In genomic region chr15:12766848-12767247, GRCm38 (mm10) we compare ENCODE assay signal across 34 mouse cellular contexts.
"Had no signal": no experiment of that assay in that cellular context is flagged by ENCODE, and none has a peak within 500 bp of the region (broad histone marks: within the 10 kb centered on the region; RNA-seq: fewer than 3 reads in every experiment).

No protein-coding gene starts in this region.

- H3K4me1 ChIP-seq: hindbrain, embryonic 13.5 days; hindbrain, embryonic 15.5 days; intestine, embryonic 15.5 days had no signal

- ATAC-seq: hindbrain, embryonic 16.5 days; hindbrain, postnatal 0 days; inflammation-experienced regulatory T-cells, adult 6 months; intestine, embryonic 15.5 days; intestine, embryonic 16.5 days; intestine, postnatal 0 days had no signal

- H3K4me3 ChIP-seq: heart, embryonic 12.5 days; heart, embryonic 13.5 days; heart, embryonic 15.5 days; hindbrain, embryonic 10.5 days; hindbrain, embryonic 12.5 days; hindbrain, embryonic 13.5 days; hindbrain, embryonic 15.5 days; intestine, embryonic 15.5 days; kidney, embryonic 15.5 days; layer of hippocampus, adult 2 months; left cerebral cortex, adult 2 months had no signal

- H3K4me2 ChIP-seq: heart, embryonic 11.5 days; heart, embryonic 12.5 days; heart, embryonic 13.5 days; heart, embryonic 15.5 days; hindbrain, embryonic 12.5 days; hindbrain, embryonic 13.5 days; hindbrain, embryonic 14.5 days; hindbrain, embryonic 15.5 days; intestine, embryonic 15.5 days; kidney, embryonic 15.5 days had no signal

- H3K27ac ChIP-seq: heart, embryonic 13.5 days; heart, embryonic 15.5 days; hindbrain, embryonic 10.5 days; hindbrain, embryonic 12.5 days; hindbrain, embryonic 13.5 days; hindbrain, embryonic 14.5 days; hindbrain, embryonic 15.5 days; hindbrain, postnatal 0 days; intestine, embryonic 15.5 days; kidney, embryonic 15.5 days; kidney, postnatal 0 days; layer of hippocampus, adult 2 months; left cerebral cortex, adult 2 months had no signal

- H3K9me3 ChIP-seq: heart, embryonic 13.5 days; heart, embryonic 15.5 days; hindbrain, embryonic 10.5 days; hindbrain, embryonic 12.5 days; hindbrain, embryonic 13.5 days; hindbrain, embryonic 15.5 days; intestine, embryonic 15.5 days; kidney, embryonic 15.5 days had no signal

- H3K36me3 ChIP-seq: heart, embryonic 12.5 days; heart, embryonic 13.5 days; heart, embryonic 15.5 days; hindbrain, embryonic 10.5 days; hindbrain, embryonic 12.5 days; hindbrain, embryonic 13.5 days; hindbrain, embryonic 15.5 days; intestine, embryonic 15.5 days; kidney, embryonic 15.5 days had no signal

- H3K9ac ChIP-seq: heart, embryonic 12.5 days; heart, embryonic 13.5 days; heart, embryonic 15.5 days; hindbrain, embryonic 12.5 days; hindbrain, embryonic 13.5 days; hindbrain, embryonic 14.5 days; hindbrain, embryonic 15.5 days; intestine, embryonic 15.5 days; kidney, embryonic 15.5 days had no signal

- DNase-seq: heart, postnatal 10 days; heart, postnatal 14 days; heart, postnatal 36 days; heart, postnatal 4 days; kidney, adult 11 months; kidney, adult 18-20 months; kidney, adult 2 months; kidney, adult 8-10 months; kidney, adult 9 months; kidney, postnatal 10 days; kidney, postnatal 25 days; kidney, postnatal 36 days; kidney, postnatal 4 days; layer of hippocampus, adult 9-11 months; layer of hippocampus, postnatal 36 days had no signal

- H3K27me3 ChIP-seq: heart, embryonic 12.5 days; heart, embryonic 15.5 days; hindbrain, embryonic 12.5 days; hindbrain, embryonic 13.5 days; hindbrain, embryonic 15.5 days; intestine, embryonic 15.5 days; kidney, embryonic 15.5 days had no signal
